Mouse (Mus musculus) layer of hippocampus, adult 11-12 months (tissue): ENCODE data around the gene Zbtb2.

Experiments
- DNase-seq: peaks from one replicate; pipeline ENCODE4 v3.0.0; 2022; ENCODE audit warnings: low spot score

Gene Zbtb2

DNA sequence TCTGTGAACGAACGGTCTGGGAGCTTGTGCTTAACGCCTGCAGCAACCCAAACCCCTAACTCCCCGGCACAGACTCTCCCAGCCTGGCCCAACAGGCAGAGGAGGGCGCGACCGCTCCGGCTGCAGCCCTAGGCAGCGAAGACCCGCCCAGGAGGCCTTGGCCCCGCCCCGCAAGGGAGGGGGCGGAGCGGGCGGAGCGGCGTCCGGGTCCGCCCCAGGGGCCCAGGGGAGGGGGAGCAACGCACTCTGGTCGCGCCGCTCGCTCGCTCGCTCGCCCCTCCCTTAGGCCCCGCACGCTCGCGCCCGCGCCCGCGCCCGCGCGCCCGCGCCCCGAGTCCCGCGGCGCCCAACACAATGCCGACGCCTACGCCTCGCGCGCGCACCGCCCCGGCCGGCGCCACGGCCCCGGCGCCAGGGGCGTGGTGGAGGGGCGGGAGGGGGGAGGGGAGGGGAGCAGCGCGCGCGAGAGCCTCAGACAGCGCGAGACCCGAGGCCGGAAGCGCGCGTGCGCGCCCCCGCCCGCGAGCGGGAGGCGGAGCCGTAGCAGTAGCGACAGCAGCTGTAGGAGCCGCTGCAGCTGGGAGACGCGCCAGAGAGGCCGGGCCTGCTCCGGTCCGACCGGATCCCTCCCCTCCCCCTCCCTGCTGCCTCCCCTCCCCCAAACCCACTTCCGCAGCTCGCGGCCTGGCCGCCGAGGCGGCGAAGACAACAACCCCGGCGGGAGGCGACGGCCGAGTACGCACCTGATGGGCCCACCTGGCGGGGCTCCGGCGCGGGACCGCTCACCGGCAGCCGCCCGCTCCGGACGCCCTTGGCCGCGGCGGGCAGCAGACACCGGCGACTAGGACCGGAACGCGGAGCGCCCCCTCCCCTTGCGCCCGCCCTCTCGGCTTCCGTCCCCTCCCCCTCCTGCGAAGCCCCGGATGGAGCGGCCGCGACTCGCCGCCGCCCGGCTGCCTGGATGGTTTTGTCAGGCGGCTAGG is 1.0 kb downstream of the Zbtb2 start:
- peak; percentile 96 for DNase-seq

DNA sequence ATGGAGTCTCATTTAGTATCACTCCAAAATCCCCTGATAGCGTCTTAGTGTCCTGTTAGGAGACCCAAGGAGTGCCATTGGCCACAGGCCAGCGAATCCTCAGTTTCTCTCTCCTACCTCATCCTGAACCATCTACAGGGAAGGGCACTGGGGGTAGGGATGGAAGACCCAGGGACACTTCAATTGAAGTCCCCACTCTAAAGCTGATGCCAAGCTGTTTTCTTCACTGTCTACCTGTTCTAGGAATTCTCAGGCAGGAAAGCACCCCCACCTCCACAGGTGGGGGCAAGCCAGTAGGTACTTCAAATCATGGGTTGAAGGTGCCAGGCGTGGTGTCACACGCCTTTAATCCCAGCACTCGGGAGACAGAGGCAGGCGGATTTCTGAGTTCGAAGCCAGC is 3.7 kb downstream of the Zbtb2 start:
- DNase-seq, result no peak

DNA sequence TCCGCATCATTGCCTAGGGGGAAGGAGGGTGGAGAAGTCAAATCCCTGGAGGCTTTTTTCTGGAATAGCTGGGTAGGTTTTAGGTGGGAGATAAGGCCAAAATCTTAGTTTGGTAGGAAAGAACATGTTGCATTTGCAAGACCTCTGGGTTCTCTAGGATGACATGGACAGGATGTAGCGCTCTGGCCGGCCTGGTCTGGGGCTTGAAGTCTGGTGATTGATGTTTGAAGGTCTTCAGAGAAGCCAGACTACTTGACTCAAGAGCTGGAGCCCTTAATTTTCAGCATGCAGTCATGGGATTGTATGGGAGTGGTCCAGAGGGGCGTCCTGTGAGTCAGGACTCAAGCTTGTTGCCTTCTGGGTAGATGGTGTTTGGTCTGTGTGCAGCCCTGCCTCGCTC is 7.2 kb downstream of the Zbtb2 start:
- DNase-seq, result no peak

DNA sequence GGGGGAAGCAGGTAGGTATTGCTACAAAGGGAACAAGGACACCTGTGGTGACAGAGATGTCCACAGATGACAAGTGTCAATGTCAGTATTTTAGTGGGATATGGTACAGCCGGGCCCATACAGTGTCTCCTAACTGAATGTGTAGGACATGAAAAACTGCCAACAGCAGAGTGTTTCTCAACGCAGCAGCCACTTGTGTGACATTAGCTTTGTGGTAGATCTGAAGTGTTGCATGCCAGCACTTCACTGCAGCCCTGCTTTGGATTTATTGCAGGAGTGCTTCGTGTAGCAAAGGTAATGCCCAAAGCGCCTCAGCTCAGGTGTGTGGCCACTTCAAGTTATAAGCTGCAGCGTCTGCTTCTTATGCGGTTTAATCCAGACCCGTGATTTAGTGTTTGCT is 11.0 kb downstream of the Zbtb2 start:
- DNase-seq, result no peak

DNA sequence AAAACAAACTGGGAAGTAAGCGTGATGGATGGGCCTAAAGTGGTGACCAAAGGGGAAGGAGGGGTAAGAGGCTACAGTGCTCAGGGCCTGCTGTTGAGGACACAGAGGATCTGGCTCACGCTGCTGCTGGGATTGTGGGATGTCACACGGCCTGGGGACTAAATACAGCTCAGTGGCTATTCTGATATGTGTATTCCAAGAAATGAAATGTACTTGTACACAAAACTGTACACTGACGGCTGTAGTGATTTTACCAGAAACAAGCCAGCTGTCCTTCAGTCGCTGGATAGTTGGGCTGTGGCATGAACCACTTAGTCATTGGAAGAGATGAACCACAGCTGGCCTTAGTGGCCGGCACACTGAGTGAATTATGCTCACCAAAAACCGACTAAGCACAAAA is 11.4 kb downstream of the Zbtb2 start:
- DNase-seq, result no peak

DNA sequence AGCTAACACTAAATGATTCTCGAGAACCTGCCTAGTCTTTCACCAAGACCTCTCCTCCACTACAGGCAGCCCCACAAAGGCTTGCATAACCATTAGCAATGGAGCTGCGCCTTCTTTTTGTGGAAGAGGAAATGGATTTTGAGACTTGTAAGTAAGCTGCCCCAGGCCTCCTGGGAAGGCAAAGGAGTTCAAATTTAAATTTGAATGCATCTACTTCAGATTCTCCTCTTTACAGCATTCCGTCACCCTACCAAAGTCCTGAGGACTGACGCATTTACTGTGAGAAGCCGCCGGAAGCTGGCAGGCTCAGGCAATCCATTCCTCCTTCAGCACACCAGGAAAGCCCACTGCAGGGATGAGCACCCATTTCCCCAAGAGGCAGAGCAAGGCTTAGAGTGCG is 12.6 kb downstream of the Zbtb2 start:
- DNase-seq, result no peak

DNA sequence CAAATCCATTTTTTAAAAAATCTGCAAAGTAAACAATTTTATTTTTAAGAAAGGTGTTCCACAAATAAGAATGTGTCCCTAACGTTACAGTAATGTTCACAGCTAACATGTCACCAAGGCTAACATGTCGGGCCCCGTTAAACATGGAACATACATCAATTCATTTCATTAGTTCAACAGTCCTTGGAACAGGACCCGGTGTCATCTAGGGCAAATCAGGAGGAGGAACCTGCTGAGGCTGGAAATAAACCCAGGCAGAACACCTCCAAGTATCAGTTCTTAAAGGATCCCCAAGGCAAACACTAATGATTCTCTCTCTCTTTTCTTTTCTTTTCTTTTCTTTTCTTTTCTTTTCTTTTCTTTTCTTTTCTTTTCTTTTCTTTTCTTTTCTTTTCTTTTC is 13.2 kb downstream of the Zbtb2 start:
- no peak for DNase-seq

DNA sequence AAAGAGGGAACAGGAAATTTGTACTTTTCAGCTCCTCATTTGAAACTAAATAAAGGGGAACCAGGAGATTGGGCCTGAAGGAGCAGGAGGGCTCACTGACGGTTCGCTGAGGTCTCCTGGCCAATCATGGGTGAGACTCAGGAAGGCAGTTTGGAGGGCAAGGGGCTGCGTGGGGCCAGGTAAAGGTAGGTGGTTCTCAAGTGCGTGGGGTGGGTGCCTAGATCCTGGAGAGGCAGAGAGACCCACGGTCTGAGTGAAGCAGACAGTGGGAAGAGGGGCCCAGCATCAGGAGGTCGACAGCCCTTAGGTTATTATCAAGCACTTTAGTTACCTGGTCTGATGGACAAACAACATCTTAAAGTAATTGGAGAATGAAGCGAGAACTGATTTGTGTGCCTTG is 13.7 kb downstream of the Zbtb2 start:
- DNase-seq, result no peak

DNA sequence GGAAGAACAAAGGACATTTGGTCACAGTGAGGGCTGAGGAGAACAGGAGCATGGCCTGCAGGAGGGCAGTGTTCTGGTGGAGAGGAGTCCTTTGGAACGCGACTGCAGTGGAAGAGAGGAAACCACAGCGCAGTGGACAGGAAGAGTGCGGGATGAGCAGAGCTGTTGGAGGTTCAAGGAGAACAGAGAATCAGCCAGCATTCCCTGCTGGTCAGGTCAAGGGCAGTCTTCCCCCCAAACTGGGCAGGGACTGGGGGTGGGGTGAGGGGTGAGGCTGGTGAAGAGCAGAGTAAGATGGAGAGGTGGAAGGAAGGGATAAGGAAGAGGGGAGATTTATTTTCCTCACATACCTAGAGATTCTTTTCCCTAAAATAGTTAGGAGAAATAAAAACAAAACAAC is 14.3 kb downstream of the Zbtb2 start:
- DNase-seq, result no peak

DNA sequence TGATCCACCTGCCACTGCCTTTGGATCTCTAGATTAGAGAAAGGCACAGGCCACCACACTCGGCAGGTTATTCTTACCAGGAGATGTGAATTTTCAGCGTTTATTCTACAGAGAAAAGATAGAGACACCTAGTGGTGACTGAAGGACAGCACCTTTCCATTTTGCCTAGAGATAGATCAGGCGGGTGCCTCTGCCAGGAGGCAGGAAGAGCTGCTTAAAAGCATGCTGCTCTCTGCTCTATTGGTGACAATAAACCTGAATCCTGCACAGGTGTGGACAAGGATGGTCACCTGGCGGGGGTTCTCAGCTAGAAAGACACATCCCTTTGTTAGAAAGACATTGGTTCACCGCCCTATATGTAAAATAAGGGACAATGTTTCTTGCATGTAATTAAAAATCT is 15.9 kb downstream of the Zbtb2 start:
- DNase-seq, result peak; percentile 59

DNA sequence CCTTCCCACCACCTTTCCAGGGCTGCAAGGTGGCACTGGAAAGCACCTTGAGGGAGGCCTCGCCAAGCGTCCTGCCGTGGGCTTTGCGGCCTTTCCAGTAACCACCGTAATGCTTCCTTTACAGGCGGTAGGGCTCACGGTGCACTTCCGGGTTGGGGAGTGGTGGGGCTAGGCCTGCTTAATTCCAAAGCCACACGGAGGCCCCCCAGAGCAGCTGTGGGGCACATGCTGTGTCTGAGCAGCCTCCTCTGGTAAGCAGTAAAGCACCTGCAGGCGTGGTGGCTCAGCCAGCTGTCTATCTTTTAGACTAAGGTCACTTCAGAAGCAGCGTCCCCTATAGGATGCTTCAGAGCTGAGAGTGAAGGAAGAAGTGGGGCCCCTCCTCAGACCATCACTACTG is 17.8 kb downstream of the Zbtb2 start:
- no peak for DNase-seq

DNA sequence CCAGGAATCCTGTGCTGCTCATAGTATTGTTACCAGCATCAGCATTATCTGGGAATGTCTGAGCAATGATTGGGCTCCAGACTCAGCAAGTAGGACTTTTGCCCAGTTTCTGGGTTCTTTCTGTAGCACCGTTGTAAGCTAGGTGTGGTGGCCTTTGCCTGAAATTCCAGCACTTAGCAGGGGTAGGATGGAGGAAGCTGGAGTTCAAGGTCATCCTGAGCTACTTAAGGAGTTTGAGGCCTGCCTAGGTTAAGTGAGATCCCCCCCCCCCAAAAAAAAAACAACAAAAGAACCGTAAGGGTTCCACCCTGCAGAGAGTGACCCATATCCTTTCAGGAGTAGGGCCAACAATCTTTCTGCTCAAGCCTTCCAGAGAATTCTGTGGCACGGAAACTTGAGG is 23.3 kb downstream of the Zbtb2 start:
- no peak for DNase-seq

DNA sequence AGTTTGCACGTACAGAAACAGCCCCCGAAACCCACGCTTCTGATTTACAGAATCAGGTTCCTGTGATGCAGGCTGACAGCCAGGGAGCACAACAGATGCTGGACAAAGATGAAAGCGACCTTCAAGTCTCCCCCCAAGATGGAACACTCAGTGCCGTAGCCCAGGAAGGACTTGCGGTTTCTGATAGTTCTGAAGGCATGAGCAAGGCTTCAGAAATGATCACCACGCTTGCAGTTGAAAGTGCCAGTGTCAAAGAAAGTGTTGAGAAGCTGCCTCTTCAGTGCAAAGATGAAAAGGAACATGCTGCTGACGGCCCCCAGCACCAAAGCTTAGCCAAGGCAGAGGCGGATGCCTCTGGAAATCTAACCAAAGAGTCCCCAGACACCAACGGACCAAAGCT is 30.5 kb downstream of the Zbtb2 start:
- DNase-seq, result no peak

DNA sequence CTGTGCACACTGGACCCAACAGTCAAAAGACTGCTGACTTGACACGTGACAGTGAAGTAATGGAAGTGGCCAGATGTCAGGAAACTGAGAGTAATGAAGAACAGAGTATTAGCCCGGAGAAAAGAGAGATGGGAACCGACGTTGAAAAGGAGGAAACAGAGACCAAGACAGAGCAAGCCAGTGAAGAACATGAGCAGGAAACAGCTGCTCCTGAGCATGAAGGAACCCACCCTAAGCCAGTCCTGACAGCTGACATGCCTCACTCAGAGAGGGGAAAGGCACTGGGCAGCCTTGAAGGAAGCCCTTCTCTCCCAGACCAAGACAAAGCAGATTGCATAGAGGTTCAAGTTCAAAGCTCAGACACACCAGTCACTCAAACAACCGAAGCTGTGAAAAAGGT is 31.3 kb downstream of the Zbtb2 start:
- no peak for DNase-seq

DNA sequence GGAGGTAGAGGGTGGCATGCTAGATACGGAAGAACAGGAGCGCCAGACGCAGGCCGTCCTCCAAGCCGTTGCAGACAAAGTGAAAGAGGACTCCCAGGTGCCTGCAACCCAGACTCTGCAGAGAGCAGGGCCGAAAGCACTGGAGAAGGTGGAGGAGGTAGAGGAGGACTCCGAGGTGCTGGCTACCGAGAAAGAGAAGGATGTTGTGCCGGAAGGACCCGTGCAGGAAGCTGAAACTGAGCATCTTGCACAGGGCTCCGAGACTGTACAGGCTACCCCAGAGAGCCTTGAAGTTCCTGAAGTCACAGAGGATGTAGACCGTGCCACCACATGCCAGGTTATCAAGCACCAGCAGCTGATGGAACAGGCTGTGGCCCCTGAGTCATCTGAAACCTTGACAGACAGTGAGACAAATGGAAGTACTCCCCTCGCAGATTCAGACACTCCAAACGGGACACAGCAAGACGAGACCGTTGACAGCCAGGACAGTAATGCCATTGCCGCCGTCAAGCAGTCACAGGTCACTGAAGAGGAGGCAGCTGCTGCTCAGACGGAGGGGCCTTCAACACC is 31.9 kb downstream of the Zbtb2 start:
- DNase-seq, result no peak

DNA sequence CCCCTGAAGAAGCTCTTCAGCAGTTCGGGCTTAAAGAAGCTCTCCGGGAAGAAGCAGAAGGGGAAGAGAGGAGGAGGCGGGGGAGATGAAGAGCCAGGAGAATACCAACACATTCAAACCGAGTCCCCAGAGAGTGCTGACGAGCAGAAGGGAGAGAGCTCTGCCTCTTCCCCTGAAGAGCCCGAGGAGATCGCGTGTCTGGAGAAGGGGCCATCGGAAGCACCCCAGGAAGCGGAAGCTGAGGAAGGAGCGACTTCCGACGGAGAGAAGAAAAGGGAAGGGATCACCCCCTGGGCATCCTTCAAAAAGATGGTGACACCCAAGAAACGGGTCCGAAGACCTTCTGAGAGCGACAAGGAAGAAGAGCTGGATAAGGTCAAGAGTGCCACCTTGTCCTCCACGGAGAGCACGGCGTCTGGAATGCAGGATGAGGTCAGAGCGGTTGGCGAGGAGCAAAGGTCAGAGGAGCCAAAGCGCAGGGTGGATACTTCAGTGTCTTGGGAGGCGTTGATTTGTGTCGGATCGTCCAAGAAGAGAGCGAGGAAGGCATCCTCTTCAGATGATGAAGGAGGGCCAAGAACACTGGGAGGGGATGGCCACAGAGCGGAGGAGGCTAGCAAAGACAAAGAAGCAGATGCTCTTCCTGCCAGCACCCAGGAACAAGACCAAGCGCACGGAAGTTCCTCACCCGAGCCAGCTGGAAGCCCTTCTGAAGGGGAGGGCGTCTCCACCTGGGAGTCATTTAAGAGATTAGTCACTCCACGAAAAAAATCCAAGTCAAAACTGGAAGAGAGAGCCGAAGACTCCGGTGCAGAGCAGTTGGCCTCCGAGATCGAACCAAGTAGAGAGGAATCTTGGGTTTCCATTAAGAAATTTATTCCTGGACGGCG is 33.3 kb downstream of the Zbtb2 start:
- DNase-seq, result no peak

DNA sequence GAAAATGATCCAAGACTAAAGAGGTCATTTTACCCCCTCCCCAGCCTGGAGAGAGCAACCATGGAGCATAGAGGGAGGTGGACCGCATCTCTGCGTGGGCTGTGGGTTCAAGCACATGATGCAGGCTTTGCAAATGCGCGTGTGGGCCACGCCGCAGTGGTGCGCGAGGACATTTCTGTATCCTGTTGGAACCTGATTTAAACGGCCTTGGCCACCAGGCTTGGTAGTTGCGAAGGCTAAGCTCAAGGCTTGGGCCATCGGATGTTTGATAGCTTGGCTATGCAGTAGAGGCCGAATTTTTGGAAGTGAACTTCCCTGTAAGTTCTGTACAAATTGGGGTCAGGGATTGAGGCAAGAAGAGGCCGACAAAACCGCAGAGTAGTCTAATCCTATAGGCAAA is 40.3 kb downstream of the Zbtb2 start:
- no peak for DNase-seq

DNA sequence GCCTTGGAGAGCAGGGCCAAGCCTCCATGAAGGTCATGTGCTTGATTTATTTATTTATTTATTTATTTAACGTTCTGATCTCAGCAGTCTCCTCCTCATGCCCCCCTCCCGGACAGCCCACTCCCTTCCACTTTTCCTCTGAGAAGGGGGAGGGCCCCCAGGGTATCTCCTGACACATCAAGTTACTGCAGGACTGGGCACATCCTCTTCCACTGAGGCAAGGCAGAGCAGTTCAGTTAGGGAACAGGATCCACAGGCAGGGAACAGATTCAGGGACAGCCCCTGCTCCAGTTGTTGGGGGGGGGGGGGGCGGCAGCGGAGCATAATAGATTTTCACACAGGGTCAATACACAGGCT is 40.8 kb downstream of the Zbtb2 start:
- DNase-seq, result no peak

DNA sequence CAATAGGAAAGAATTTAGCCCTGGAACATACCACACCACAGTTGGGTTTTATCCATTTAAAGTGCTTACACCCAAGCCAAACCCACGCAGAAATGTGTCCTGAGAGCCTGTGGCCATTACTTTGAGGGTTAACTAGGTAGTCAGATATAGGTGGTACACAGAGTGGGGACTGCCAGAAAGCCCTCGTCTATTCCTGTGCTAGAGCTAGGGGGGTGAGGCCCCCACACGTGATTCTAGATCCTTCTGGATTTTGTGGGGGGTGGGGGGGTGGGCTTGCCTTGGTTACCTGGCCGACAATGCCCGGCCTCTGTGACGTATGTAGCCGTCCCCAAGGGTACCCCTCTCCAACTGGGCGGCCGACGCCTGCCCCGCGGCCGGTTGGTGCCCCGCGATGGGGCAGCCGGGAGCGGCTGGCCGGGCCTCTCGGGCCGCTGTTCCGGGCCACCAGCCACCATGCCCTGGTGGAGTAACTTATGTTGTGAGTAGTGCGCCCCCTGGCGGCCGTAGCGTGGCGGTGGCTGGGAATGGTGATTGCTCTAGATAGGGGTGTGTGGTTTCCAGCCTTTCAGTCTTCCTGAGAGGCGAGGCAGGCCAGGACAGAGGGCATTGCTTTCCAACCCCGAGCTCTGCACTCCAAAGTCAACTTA is 41.3 kb downstream of the Zbtb2 start:
- peak; percentile 94 for DNase-seq

DNA sequence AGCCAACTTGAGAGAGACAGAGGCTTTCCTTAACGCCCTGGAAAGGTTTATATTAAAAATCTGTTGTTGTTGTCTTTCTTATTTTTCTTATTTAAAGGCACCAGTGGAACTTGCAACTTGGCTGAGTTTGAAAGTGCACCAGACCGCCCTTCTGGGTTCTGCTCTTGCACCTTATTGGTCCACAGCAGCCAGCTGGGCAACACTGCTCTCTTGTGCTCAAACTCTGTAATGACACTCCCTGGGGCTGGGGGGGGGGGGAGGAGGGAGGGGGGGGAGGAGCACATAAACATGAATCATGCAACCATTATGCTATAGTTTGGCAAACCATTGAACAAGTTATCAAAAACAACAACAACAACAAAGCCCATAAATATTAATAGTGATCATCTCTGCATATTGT is 46.5 kb downstream of the Zbtb2 start:
- peak; percentile 47 for DNase-seq

DNA sequence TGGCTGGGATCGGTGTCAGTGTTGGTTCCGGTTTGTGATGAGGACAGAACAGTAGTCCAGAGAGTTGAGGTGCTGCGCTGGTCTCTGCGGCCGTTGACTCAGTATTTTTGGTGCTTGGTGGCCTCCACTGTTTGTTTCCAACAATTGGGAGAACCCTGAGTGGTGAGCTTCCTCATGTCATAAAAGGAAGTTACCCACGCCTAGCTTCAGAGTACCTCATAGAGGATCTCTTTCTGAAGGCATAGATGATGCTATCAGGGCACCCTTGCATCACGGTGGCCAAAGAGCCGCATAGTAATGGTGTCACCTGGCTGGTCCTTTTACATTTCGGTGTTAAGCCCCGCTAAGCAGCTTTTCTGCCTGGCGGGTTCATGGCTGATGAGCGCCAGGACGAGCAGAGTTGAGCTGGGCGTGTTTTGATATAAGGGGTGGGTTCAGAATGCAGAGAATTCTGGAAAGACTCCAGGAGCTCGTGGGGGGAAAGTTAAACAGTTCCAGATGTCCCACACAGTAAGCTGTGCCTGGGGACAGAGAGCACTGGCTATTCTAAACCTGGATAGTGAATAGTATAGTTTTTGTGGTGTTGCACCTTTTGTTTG is 48.9 kb downstream of the Zbtb2 start:
- no peak for DNase-seq
